Mouse (Mus musculus): ENCODE measurements around the gene Mgmt.

Gene Mgmt

DNA sequence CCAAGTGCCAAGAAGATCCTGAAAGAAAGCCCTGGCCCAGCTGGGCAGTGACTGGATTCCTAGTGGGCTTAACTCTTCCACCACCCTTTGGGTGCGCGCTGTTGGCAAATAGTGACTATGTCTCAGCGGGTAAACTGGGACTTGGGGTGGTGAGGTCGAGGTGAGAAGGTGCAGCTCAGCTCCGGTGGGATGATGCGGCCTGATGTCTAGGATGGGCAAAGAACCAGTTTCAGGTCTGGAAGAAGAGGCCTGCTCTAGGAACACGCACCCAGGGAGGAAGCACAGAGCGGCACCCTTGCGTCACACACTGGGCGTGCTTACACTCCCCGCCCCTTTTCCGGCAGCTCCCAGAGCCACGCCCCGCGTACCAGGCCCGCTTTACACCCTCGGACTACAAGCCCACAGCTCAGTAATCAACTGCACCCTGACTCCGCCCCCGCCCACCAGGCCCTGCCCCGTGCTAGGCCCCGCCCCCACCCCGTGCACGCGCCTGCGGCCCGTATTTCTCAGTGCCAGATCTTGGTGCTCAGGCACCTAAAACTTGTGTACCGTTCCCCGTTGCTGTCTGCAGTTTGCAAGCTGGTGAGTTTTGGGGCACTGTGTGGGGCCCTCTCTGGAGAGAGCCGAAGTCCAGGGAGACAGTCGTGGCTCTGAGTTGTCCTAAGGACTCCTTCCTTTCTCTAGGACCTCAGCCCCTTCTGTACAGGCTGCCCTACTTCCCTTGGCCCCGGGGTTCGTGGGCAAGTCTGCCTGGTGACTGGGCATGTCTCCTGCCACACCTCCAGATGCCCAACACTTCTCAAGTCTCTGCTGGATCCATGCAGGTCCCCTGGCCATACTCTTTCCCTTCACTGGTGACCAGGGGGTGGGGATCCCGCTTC, at the start of gene Mgmt:
Gene Mgmt, plus strand, starts transcription at position 509 of the 881 bp plus-strand sequence.
- peak; percentile 39 for DNase-seq (ENCODE audit: low read depth, low spot score)

DNA sequence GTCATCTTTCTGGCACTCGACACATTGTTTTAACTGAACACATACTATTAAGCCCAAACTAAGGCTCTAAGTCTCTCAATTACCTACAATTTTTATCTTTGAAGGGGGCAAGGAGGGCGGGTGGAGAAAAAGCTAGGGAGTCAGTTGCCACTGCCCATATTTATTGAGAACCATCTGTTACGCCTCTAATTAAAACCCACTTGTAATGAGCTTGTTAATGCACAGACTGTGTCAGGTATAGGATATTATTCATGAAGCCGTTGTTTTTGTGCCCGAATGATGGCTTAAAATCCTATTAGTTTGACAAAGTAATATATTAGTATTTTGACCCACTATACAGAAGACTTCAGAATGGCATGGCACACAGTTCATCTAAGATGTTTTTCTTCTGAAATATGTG, 49.6 kb upstream of the Mgmt start:
- no peak for DNase-seq (ENCODE audit: low read depth, low spot score)

DNA sequence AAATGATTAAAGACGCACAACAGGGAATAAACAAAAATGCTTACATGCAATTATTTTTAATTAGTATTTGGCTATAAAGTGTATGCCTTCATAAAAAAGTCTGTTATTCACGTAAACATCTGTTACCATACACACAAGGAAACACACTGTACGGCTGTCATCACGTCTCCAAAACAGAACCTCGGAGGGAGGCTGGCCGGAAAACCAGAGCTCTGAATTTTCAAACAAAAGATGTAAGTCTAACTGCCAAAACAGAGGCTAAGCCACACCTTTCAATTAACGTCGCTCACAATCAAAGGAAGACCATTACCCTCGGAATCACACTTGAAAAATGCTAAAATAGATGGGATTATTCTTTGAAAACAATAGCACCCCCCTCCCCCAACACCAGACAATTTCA, 49.1 kb upstream of the Mgmt start:
- DNase-seq (ENCODE audit: low read depth, low spot score) = no peak

DNA sequence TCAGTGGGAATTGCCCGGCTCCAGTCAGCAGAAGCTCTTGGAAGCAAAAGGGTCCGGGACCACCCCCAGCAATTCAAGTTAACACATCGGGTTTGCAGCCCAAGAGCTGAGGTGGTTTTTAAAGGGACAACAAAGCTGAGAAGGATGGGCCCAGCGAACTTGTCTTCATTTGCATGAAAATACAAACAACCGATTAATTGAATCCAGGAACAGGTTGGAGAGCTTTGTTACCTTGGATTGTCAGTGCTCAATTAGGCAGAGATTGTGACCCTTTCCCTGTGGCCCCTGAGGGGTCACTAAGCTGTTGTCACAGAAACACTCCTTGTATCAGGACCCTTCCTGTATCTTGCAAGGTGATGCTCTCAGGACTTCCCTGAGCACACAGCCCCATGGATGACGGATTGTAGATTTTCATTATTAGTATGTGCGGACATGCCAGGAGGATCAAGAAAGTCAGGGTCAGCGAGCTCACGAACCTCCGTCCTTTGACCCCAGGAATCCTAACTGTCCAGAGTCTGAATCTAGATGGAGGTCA, 48.3 kb upstream of the Mgmt start:
- no peak for DNase-seq (ENCODE audit: low read depth, low spot score)

DNA sequence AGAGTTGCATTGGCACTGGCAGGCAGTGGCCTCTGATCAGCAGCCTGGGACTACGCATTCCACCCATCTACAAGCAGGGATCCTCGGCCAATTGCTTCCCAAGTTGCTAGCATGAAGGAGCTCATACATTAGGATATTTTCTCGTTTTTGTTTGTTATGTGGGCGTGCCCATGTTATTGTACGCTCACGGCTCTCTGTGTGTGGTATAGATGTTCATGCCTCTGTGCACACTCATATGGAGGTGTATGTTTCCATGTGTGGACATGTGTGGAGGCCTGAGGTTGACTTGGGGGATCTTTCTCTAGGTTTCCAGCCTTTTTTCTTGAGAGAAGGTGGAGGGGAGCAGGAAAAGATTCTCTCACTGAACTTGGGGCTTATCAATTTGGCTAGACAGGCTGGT, 46.8 kb upstream of the Mgmt start:
- no peak for DNase-seq (ENCODE audit: low read depth, low spot score)

DNA sequence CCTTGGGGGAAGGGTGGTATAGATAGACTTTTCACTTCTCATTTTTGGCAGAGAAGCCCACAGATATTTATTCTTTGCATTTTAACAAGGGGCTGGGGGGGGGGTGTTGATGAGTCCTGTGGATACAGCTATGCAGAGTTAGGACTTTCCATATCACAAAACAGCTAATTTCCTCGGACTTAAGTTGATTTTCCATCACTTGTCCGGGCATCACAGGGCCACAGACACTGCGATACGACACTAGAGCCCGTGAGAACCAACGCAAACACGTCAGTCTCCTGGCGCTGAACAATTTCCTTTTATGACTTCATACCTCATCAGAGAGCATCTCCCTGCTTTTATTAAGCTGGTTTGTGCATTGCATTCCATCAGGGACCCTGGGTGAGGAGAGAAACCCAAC, 45.7 kb upstream of the Mgmt start:
- DNase-seq (ENCODE audit: low read depth, low spot score) = no peak

DNA sequence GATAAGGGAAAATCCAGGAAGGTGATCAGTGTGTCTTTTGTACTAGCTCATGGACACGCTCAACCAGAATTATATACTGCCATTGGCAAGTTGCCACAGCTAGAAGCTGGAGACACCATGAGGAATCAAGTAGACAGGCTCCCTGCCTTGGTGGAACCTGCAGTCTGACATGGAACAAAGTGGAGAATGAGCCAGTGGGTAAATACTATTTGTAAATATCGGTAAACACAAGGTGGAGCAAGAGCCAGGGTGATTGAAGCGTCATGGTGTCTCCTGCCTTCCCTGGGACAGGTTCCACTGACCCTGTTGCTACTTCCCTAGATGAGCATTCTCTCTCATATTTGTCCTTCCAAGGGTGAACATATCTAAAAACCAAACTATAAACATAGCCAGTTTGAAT, 44.6 kb upstream of the Mgmt start:
- DNase-seq (ENCODE audit: low read depth, low spot score) = no peak

DNA sequence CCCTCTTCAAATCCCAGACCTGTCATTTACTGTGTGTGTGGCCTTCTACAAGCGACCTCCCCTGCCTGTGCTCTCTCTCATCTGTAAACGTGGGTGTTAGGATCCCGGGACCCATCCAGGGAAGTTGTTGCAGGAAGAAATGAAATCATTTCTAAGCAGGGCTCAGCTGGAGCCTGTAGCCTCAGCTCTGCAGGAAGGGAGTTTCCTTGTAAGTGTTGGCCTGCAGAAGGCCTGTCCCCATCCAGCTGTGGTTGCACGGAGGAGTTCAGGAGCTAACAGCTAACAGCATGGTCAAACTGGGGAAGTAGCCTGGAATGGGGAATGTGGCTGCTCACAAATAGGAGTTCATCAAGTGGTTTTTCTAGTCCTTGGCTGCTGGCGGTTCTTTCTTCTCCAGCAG, 44.1 kb upstream of the Mgmt start:
- DNase-seq (ENCODE audit: low read depth, low spot score) = no peak

DNA sequence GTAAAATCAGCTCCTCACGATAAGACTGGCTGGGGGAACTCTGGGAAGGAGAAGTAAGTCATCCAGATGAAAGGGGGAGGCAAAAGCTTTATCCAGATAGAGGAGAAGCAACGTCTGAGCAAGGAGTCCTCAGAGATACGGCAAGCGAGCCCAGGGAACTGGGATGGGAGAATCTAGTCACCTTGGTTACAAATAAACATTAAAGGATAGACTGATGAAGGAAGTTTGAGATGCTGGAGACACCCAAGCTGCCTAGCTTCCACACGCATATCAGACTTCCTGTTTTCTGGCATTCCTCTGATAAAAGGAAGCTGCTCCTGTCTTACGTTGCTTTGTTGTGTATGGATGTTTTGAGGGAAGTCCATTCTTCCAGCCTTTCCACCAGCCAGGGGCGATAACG, 42.5 kb upstream of the Mgmt start:
- no peak for DNase-seq (ENCODE audit: low read depth, low spot score)

DNA sequence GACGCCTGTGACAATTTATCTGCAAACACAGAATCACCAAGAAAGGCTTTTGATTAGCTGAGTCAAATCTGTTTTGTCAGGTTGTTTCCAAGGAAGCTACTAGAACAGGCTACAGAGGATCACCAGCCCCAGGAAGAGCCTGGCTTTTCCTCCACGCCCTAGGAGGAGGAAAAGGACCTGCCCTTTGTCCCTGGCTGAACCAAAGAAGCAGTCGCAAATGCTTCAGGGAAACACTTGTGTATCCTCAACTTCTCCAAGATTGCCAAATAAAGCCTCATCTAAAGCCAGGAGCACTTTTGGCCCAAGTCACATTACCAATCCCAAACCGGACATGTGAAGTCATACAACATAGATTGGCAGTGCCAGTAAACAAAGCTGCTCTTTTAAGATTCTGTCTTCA, 41.7 kb upstream of the Mgmt start:
- DNase-seq (ENCODE audit: low read depth, low spot score) = no peak

DNA sequence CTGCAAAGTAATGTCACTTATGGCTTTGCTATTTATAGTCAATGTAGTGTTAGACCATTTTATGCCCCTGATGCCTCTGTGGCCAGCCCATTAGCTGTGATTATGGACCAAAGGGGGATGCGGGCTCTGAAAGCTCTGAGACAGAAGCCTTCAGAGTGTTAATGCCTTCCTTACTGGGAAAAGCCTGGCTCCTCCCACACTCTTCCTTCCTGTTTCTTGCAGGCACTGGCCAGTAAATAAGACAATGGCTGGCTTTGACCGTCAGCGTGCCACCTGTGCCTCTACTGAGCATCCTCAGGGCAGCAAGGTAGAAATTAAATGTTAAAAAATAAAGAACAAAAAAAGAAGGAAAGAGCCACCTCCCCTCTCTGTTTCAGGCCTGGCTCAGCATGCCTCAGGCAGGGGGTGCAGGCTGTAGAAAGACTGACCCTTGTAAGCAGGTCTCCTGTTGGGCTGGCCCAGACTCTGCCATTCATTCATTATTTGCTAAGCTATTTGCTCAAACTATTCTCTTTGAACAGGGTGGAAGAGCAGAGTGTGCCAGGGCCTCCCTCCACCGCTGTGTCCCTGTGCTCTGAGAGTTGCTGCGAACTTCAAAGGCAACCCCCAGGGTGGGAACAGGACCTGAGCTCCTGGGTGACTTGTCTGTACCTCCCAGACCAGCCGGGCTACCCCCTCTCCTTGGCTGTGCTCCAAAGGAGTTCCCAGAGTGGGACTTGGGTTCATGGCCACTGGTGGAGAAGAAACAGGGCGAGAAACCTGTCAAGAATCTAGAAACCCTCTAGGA, 29.5 kb upstream of the Mgmt start:
- DNase-seq (ENCODE audit: low read depth, low spot score) = no peak

DNA sequence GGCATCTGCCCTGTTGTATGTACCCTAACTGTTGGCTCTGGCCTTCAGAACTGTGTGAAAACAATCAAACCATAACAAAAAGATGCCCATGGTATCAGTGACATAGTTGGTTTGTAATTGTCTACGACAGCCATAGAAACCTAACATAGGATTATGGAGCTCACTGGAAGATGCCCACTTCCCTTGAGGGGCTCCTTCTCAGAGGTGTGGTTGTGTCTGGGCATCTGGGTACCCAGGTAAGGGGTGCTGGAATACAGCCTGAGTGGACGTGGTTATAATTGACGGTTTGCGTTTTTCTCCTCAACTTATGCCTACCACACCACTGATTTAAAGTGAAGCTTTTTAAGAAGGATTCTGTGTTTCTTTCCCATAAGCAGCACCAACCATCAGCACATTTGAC, 28.5 kb upstream of the Mgmt start:
- no peak for DNase-seq (ENCODE audit: low read depth, low spot score)

DNA sequence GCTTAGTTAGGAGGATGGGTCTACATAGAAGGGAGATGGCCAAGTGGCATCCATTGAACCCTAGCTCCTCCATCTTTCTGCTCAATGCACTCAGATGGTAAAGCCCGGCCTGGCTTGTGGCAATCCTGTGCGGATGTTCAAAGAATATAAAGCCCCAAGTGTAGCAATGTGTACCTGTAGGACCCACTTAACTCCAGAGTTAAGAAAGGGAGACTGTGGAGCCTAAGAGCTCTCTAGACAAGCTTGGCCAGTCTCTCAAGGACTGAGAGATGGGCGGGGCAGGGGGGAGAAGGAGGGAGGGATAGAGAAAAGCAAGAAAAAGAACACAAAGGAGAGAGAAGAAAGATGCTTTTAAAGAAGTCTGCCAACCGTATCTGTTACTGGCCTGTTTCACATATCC, 27.9 kb upstream of the Mgmt start:
- no peak for DNase-seq (ENCODE audit: low read depth, low spot score)

DNA sequence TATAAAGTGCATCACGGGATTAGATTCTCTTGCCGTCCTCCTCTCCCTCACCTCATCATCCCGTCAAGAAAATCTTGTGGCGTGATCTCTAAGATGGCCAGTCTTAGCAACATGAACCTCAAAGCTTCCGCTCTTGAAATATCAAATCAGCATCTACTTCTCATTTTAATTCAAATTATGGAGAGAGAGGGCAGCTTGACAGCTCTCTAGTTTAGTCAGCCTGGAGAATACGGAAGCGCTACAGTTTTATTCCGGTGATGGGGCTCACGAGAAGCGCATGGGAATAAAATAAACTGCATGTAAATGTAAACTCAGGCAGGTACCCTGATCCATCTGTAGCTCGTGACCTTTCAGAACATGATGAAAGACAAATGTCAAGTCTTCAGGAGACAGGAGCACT, 22.9 kb upstream of the Mgmt start:
- no peak for DNase-seq (ENCODE audit: low read depth, low spot score)

DNA sequence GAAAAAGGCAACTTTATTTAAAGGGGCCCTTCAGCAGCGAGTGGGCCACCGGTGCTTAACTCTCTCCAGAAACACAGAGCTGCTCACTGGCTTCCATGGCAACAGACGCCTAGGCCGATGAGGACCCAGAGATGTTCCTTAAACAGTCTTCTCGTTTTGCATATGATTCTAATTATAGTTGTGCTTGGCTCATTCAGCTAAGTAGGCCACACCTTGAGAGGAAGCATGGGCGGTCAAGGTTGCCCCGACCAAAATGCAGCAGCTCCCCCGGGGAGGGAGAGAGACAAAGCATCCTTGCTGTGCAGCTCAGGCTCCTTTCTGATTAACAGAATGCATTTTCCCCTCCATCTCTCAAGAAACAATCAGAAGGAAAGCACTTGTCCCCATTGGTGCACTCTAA, 22.4 kb upstream of the Mgmt start:
- DNase-seq (ENCODE audit: low read depth, low spot score) = peak; percentile 45

DNA sequence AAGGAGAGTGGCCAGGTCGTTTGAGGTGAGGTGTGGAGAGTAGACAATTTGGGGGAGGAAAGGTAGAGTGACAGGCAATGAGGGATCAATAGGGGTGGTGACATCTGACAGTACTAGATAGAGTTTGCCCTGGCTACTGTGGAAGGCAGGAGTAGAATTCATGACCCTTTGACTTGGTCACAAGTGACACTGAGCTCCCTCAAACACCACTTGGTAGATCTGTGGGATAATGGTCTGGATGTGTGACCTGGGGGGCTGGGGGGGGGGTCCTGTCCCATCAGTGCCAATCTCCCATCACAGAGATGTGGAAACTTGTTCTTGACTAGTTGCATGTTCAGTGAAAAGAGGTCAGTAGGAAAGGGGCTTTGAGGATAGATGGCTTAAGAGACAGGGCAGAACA, 20.0 kb upstream of the Mgmt start:
- no peak for DNase-seq (ENCODE audit: low read depth, low spot score)

DNA sequence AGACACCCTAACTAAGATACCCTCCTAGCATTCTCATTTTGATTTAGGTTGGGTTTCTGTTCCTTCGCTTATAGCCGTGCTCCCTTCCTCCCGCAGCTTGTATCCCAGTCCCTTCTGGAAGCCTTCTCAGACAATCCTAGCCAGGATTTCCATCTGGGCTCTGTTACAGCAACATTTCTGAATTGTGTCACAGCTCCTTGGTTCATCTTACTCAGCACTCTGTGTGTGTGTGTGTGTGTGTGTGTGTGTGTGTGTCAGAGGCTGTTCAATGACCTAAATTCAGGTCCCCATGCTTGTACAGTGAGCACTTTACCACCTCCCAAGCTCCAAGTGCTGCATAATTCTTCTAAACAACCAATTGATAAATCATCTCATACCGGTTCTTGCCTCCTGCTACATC, 14.0 kb upstream of the Mgmt start:
- no peak for DNase-seq (ENCODE audit: low read depth, low spot score)

DNA sequence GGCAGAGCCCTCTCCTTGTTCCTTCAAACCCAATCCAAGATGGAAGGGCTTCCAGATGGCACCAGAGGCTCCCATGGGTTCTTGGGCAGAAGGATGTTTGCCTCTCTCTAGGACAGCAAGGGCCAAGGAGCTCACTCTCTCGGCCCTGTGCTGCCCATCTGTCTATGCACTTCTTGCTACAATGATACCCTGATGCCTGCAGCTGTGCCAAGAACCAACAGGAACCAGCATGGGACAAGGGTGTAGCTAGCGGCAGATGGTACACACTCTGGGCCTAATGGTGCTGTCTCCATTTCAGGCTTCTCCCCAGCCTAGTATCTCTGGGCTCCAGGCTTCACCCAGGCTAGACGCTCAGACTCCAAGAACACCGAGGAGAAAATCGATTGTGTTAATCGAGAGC, 6.3 kb upstream of the Mgmt start:
- DNase-seq (ENCODE audit: low read depth, low spot score) = no peak

DNA sequence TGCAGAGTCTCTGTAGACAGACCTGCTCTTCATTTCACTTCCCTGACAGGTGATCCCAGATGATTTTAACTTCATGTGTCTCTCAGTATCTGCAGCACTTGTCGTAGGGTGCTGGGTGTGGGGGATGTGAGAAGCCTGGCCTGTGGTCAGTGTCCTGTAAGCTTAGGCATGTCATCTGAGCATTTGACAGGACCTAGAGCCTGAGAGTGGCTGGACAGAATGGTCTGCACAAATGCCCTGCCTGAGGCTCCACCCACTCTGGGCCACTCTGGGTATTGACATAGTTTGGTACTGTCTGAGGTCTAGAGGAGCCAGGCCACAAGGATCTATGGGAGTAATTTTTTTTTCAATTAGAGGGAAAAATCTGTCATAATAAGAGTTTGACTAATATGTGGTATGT, 942 bp downstream of the Mgmt start:
- DNase-seq (ENCODE audit: low read depth, low spot score) = no peak

DNA sequence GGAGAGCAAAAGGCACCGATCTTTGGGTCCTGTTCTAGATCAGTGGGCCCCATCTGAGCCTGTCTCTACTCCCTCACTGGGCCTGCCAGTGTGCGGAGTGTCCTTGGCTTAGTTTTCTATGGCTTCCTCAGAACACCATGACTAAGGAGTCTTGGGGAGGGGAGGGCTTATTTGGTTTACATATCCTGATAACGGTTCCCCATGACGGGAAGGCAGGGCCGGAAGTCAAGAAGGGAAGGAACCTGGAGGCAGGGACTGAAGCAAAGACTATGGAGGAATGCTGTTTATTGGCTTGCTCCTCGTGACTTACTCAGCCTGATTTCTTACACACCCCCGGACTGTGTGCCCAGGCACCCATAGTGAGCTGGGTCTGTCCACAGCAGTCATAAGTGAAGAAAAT, 1.4 kb downstream of the Mgmt start:
- no peak for DNase-seq (ENCODE audit: low read depth, low spot score)

DNA sequence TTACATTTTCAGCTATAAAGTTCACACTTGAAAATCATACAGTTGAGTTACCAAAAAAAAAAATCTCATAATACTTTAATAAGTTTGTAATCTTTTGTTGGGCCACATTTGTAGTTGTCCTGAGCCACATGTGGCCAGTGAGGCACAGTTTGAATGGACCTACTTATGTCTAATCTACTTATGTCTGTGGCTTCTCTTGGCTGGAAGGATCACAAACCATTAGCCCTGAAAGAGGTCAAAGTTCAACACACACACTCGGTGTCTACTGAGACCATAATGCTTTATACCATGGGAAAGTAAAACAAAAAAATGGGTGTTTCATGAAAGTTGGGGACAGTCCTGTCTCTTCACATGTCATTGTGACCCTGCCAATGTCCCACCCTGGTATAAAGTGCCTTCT, 3.1 kb downstream of the Mgmt start:
- DNase-seq (ENCODE audit: low read depth, low spot score) = no peak

DNA sequence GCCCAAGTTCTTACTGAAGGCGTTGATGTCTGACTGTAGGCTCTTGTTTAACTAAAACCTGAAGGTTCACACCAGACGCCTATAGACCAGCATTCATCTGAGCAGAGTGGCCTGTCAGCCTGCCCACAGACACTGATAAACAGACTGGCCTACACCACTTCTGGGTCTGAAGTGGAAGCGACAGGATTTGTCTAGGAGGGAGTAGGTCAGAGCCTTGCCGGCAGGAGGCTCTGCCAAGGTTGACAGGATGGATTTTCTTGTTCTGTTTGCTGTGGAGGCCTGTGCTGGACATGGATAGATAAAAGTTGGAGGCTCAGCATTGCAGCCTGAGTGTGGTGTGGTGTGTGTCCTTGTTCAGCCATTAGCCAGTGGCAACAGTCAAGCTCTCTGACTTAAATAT, 3.6 kb downstream of the Mgmt start:
- no peak for DNase-seq (ENCODE audit: low read depth, low spot score)

DNA sequence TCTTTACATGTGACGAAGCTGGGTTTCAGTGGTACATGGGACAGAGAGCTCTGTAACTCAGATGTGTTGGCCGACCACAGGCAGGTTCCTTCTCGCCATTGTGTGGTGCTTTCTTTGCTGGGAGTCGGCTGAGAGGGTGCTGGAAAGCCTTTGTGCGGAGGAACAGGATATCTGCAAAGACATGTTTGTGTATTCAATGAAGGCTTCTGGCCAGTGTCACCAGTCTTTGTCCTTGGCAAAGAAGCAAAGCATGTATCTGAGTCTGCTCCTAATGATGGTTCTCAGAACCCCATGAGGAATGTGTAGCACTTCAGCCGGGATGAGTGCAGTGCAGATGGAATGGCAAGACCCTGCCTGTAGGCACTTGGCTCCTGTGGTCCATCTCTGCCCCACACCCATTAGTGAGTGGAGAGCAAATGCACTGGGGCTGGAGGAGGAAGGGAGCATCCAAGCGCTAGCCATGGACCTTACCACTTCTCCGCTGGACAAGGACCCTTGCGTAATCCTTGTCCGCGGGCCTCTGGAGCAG, 14.3 kb downstream of the Mgmt start:
- DNase-seq (ENCODE audit: low read depth, low spot score) = no peak

Measured in brain, embryonic 18.5 days (tissue).